Mouse (Mus musculus) cortical plate, adult 2 months (tissue): ENCODE measurements at regions not wholly inside any gene's neighbourhood (a gene's known extent, or its start where the extent isn't known, plus 50 kb on each side); places are given as distances from the start of the nearest gene placed in this dataset.

Experiments
- H3K27ac ChIP-seq: fragments of 200-500 bp; 2 replicates; pipeline ENCODE4 v1.5.1; 2012; ENCODE audit warnings: low read length, control low read depth, inconsistent platforms; ENCODE audit not compliant: insufficient read depth
- H3K4me1 ChIP-seq: fragments of 200-500 bp; 2 replicates; pipeline ENCODE4 v1.6.1; 2011; ENCODE audit warnings: low read length; ENCODE audit not compliant: control insufficient read depth, insufficient read depth
- H3K4me3 ChIP-seq: fragments of 200-500 bp; 2 replicates; pipeline ENCODE4 v1.5.1; 2011; ENCODE audit warnings: mild to moderate bottlenecking, low read length, control low read depth; ENCODE audit not compliant: insufficient read depth
- CTCF ChIP-seq: fragments of 200-500 bp; IDR thresholded peaks from 2 replicates; pipeline ENCODE4 v1.5.1; 2011; ENCODE audit warnings: mild to moderate bottlenecking, control low read depth, low read length; ENCODE audit not compliant: insufficient read depth; ENCODE audit errors: extremely low read depth
- POLR2A ChIP-seq: fragments of 200-500 bp; IDR thresholded peaks from 2 replicates; pipeline ENCODE4 v1.6.1; 2011; ENCODE audit warnings: mild to moderate bottlenecking, low read length, control low read depth; ENCODE audit not compliant: insufficient read depth; ENCODE audit errors: extremely low read depth

DNA sequence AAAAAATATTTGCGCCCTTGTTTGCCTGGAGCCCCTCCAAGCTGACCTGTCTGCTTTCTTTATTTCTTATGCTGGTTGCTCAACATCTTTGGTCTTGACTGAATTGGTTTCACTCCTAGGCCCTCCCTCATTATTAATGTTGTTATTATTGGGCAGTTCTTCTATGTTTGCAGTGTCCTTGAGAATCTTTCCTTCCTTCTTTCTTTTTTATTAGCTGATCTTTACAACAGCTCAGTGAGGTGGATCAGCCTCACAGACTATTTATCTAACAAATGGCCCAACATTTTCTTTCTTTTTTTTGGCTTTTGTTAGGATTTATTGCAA is 117.9 kb upstream of the Slc30a5 start:
- no peak for TF ChIP-seq POLR2A
- TF ChIP-seq CTCF, result no peak
- Histone ChIP-seq H3K4me3 (no peak overlapping the region), H3K4me1 (peaks cover 3% of the 10 kb centered on the region), H3K27ac (no peak overlapping the region)

DNA sequence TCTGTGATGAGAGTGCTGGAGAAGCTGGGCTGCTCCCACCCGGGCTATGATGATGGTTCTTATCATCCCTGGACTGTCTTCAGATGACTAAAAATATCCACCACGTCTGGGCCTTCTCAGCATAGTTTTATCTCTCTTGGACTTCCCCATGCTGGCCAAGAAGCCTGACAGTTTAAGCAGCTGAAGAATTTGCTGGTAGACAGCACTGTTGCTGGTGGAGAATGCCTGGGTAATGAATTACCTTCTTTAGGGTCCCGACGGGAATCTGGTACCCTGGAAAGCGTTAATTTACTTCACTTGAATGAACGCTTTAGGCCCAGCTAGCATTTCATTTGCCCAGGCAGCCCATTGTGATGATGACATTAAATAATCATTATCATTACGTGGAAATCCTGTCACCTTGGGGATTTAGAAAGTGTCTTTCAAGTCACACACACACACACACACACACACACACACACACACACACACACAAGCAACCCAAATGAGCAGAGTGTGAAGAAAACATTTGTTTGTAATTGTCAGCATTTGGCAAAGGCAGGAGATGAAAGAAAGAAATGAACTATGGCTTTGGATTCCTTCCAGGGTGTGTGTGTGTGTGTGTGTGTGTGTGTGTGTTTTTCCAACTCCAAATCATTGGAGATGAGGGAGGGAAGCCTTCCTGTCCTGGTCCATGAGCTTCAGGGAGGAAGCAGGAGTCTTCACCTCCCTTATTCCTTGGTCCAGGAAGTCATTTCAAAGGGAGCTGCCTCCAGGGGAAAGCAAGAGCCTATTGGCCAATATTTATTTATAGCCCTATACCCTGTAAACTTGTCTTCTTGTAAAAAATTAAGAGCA is 117.3 kb upstream of the Slc30a5 start:
- peaks cover 3% of the 10 kb centered on the region for H3K4me1 ChIP-seq
- no peak overlapping the region for H3K27ac ChIP-seq
- no peak overlapping the region for H3K4me3 ChIP-seq
- TF ChIP-seq CTCF (no peak), POLR2A (no peak)

DNA sequence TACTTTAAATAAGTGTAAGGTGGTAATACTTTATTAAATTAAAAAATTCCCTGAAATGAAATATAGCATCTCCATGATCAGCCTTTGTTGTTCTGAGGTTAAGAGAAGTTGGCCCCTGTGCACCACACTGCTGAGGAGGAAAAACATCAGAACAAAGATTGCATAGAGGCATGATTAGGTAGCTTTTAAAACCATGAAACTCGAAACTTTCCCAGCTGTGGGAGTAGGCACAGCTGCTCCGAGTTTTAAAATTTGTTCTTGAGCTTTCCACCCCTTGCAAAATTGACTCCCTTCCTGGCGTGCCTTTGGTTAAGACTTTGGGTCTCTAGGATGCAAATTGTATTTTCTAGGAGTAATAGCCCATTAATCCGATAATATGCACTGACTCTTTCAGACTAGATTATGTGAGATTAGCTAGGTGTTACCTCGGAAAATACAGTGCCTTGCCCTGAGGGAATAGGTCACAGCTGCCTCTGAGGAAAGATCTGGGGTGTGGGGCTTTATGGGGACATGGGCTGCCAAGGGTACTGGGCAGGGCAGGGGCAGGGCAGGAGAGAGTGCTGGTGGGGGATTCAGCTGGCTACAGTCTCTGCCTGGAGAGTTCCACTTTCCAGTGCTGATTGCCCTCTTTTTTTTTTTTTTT is 110.1 kb upstream of the Slc30a5 start:
- TF ChIP-seq POLR2A (no peak), CTCF (no peak)
- Histone ChIP-seq H3K4me1 (no peaks in the 10 kb centered on the region; the same call in 1 of the 2 replicates), H3K27ac (no peak overlapping the region), H3K4me3 (no peak overlapping the region)

DNA sequence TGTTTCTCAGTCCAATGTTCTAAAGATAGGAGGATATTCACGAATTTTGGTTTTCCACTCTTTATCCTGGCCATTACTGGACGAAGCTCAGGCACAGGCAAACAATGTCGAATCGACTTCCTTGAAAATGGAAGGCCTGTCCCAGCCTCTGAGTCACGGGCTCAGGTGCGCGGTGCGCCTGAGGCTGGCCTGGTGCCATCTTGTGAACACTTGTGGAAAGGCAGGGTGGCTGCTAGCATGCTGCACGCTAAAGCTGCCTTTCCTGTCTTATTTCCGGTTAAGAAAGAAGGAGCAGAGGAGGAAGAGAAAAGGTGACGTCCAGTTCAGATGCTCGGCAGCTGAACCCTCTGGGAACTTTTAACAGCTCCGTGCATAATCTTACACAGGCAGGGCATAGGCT is 107.6 kb upstream of the Slc30a5 start:
- no peak overlapping the region for H3K27ac ChIP-seq
- TF ChIP-seq POLR2A, result no peak
- TF ChIP-seq CTCF, result no peak
- no peak overlapping the region for H3K4me3 ChIP-seq
- H3K4me1 ChIP-seq, result no peaks in the 10 kb centered on the region; the same call in 1 of the 2 replicates

DNA sequence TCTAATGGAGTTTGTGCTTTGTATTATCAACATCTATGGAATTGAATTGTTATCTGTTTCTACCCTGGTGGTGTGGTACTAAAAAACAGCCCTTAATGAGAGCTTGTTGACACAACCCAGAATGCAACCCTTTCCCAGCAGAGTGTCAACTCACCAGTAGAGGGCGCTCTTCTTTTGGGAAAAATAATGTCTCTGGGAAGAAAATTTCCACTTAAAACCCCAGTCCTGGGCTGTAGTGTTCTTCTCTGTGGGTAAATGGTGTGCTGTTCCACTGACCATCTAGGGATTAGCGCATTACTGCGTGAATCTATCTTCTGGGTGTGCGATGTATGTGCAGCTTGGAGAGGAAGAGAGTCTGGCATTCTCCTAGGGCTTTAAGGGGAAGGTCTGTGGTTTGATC is 106.5 kb upstream of the Slc30a5 start:
- no peak overlapping the region for H3K4me3 ChIP-seq
- H3K27ac ChIP-seq, result no peak overlapping the region
- no peaks in the 10 kb centered on the region; the same call in 1 of the 2 replicates for H3K4me1 ChIP-seq
- TF ChIP-seq CTCF (peak; percentile 59), POLR2A (no peak)

DNA sequence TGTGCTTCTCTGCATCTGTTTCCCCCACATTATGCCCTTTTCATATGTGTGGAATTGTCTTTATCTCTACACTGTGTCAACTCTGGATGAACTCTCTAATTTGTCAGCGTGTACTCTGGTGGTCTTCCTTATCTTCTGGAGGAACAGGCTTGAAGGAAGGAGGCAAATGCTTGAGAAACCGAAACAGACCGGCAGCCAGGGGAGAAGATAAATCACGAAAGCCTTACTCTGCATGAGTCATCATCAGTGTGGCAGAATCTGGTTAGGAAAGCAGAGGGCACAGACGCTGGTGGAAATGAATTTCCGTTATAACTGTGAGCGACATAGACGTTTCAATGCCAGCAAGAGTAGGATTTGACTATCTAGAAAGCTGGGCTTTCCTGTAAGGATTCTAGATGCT is 100.0 kb upstream of the Slc30a5 start:
- no peak overlapping the region for H3K27ac ChIP-seq
- no peak for TF ChIP-seq POLR2A
- no peak for TF ChIP-seq CTCF
- peaks cover 2% of the 10 kb centered on the region; the same call in 1 of the 2 replicates for H3K4me1 ChIP-seq
- H3K4me3 ChIP-seq, result no peak overlapping the region

DNA sequence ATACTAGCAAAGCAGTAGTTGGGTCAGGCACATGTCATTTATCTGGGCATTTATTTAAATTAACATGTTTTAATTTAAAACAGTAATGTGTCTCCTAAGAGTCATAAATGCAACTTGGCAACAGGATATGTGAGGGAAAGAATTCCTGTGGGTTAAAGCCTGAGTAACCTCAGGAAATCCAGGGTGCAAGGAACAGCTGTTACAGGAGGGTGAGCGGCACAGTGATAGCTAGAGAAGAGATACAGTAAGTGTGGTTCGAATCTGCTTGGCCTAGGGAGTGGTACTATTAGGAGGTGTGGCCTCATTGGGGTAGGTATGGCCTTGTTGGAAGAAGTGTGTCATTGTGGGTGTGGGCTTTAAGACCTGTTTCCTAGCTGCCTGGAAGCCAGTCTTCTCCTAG is 66.3 kb upstream of the Slc30a5 start:
- no peak for TF ChIP-seq POLR2A
- TF ChIP-seq CTCF, result no peak
- H3K4me3 ChIP-seq, result no peak overlapping the region
- no peaks in the 10 kb centered on the region for H3K4me1 ChIP-seq
- no peak overlapping the region for H3K27ac ChIP-seq

DNA sequence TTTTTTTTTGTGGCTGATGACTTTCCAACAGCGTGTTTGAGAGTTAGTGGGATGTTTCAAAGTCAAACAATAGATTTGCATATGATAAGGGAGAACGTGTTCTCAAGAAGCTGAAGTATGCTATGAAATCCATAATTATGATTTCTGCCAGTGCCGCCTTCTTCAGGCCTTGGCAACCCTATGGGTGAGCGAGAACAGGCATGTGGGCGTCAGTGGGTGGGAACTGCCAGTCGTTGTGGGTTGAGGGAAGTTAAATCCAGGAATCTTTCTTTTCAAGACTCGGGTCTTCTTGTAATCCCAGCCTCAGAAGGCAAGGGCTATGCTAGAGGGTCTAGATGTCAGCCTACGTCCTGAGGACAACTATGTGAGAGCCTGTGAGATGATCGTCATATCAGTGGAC is 60.6 kb upstream of the Slc30a5 start:
- no peak for TF ChIP-seq POLR2A
- no peak for TF ChIP-seq CTCF
- H3K4me1 ChIP-seq, result peaks cover 8% of the 10 kb centered on the region
- H3K27ac ChIP-seq, result 0 out of 2 replicates have a peak overlapping the region, but pooled peaks have one; percentile 18
- no peak overlapping the region for H3K4me3 ChIP-seq

DNA sequence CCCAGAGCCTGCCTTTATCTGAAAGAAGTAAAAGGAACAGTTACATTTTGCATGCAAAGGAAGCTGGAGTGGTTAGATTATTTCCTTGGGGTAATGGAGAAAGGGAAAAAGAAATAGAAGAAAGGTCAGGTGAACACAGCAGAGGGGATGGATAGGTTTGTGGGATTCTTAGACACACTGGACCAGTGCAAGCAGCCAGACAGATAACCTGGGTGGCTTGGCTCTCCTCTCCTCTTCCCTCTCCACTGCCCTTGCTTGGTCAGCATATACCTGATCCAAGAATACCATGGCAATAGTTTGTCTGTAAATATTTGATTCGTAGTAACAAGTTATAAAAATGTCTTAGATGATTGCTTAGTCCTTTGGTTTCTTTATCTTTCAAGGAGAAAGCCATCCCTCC is 59.9 kb upstream of the Slc30a5 start:
- Histone ChIP-seq H3K27ac (peak overlapping the region; percentile 87), H3K4me3 (no peak overlapping the region), H3K4me1 (peaks cover 8% of the 10 kb centered on the region)
- TF ChIP-seq POLR2A, result no peak
- no peak for TF ChIP-seq CTCF

DNA sequence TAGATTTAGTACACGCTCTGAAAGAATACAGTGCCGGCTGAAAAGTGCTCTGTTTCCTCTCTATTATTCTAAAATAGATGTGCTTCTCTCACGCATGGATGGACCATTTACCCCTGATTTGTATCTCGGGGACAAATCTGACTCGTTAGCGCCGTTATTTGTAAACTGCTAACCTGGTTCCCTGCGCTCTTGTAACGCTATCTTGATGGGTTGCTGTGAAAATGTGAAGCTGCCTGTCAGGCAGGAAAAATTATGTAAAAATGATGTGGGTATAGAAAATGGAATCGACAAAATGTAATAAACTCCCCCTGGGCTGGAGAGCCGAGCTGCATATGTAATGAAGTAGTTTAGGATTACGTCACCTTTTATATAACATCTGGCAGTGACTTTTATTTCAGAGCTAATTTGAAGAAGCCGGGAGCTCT is 59.4 kb upstream of the Slc30a5 start:
- H3K4me1 ChIP-seq, result peaks cover 8% of the 10 kb centered on the region
- no peak overlapping the region; the same call in 1 of the 2 replicates for H3K4me3 ChIP-seq
- TF ChIP-seq POLR2A (no peak), CTCF (no peak)
- peak overlapping the region; percentile 90 for H3K27ac ChIP-seq
